ENCODE assay signal across 8 mouse cellular contexts in genomic region chr4:133432560-133433171, GRCm38 (mm10). TPM values are rescaled to one million over a fixed set of nuclear protein-coding genes. Genes with fewer than 3 reads are reported as not detected.
DNase-seq lines count a peak whose midpoint lies in the region; ATAC-seq lines count a peak whose summit lies in the region.

No protein-coding gene starts in this region.

- 0 out of 2 replicates have a peak, but pooled peaks cover 6% of the 10 kb centered on the region for H3K4me1 ChIP-seq in heart, embryonic 12.5 days (replicated peaks)
- no peaks in the 10 kb centered on the region; the same call in none of the 2 replicates for H3K4me1 ChIP-seq in forebrain, embryonic 14.5 days (ENCODE audit: control insufficient read depth, insufficient read depth, low read length)

- 12% methylated on average over 17 of the region's 17 CpGs for WGBS in heart, embryonic 12.5 days
- 16% methylated on average over 17 of the region's 17 CpGs for WGBS in forebrain, embryonic 14.5 days

- H3K4me2 ChIP-seq in heart, embryonic 12.5 days: peak overlapping the region; percentile 37
- peak overlapping the region; percentile 20; the same call in 1 of the 2 replicates for H3K4me2 ChIP-seq in forebrain, embryonic 14.5 days (ENCODE audit: low read length)

- H3K9ac ChIP-seq in heart, embryonic 12.5 days: no peak overlapping the region
- H3K9ac ChIP-seq in forebrain, embryonic 14.5 days (ENCODE audit: low read length): no peak overlapping the region

- no peaks in the 10 kb centered on the region for H3K9me3 ChIP-seq in heart, embryonic 12.5 days (replicated peaks)
- no peaks in the 10 kb centered on the region for H3K9me3 ChIP-seq in forebrain, embryonic 14.5 days (replicated peaks; ENCODE audit: control insufficient read depth, low read length)

- ATAC-seq in heart, embryonic 12.5 days (ENCODE audit: insufficient number of reproducible peaks, low FRiP score): no peak
- ATAC-seq in forebrain, embryonic 14.5 days: peak; percentile 95
- ATAC-seq in megakaryocyte progenitor cell, adult 5-6 weeks (replicated peaks; ENCODE audit: poor library complexity): no peak

- DNase-seq in heart, postnatal 10 days: no peak
- peak; percentile 87 for DNase-seq in ZHBTc4 (ENCODE audit: low read depth, low spot score)
- DNase-seq in forebrain, embryonic 14.5 days (ENCODE audit: low spot score): peak; percentile 85
- peak; percentile 66 for DNase-seq in left cerebral cortex, postnatal 4 days
- peak; percentile 73 to 85 for DNase-seq in right cerebral cortex, postnatal 10 days (ENCODE audit: low spot score in 2 of 2)
- no peak for DNase-seq in T-cell, adult 2 months (ENCODE audit: low spot score)

- H3K27ac ChIP-seq in heart, embryonic 12.5 days (ENCODE audit: poor library complexity, severe bottlenecking): no peak overlapping the region
- H3K27ac ChIP-seq in forebrain, embryonic 14.5 days (ENCODE audit: low read depth, low read length): peak overlapping the region; percentile 81

- no peak overlapping the region for H3K4me3 ChIP-seq in heart, embryonic 12.5 days
- H3K4me3 ChIP-seq in forebrain, embryonic 14.5 days (ENCODE audit: low read depth, low read length): no peak overlapping the region

- H3K36me3 ChIP-seq in heart, embryonic 12.5 days: no peaks in the 10 kb centered on the region
- H3K36me3 ChIP-seq in forebrain, embryonic 14.5 days (ENCODE audit: control insufficient read depth, insufficient read depth, low read length): no peaks in the 10 kb centered on the region

- no peaks in the 10 kb centered on the region for H3K27me3 ChIP-seq in heart, embryonic 12.5 days (replicated peaks)
- no peaks in the 10 kb centered on the region for H3K27me3 ChIP-seq in forebrain, embryonic 14.5 days (replicated peaks; ENCODE audit: control insufficient read depth, insufficient read depth, low read length)

- intact Hi-C loops in heart, postnatal 10 days (cut with DNase I): no loop called here
- intact Hi-C loops in left cerebral cortex, postnatal 4 days (cut with DNase I): no loop called here

RNA-seq across cellular contexts. Expression of gene Tent5b, which starts 47.3 kb away (rescaled TPM):
- polyA plus RNA-seq in heart, embryonic 12.5 days (2016; fragmentation: Nextera tagmentation; extraction: Ambion mirVana): 0.88 and 1.3 TPM in 2 replicates
- 1 to 10 TPM in 1 of 2 experiments, under 1 TPM in 1; 0.87 to 8.5 TPM for total RNA-seq in heart, postnatal 10 days (2021)
- 0.09 and 0.27 TPM in 2 replicates for polyA plus RNA-seq in forebrain, embryonic 14.5 days (2014; fragmentation: Nextera tagmentation; extraction: Ambion mirVana)
- not detected for total RNA-seq in left cerebral cortex, postnatal 4 days (2021)
- 0.15 TPM in 1 of 2 replicates, not detected in the other for total RNA-seq in megakaryocyte progenitor cell, adult 5-6 weeks (2015)
- not detected in 2 replicates for total RNA-seq in megakaryocyte progenitor cell, adult 5-6 weeks (2017)

Comparison
In these comparisons a context has a peak if more than half of its experiments do, and no peak if none do; other contexts are left out.
1. DNase-seq: peak in ZHBTc4 (single experiment), forebrain, embryonic 14.5 days (single experiment), left cerebral cortex, postnatal 4 days (single experiment) and right cerebral cortex, postnatal 10 days (2 of 2); none in heart, postnatal 10 days (0 of 2) and T-cell, adult 2 months (single experiment).